Mouse (Mus musculus) hindbrain, postnatal 0 days (tissue): ENCODE measurements at regions not wholly inside any gene's neighbourhood (a gene's known extent, or its start where the extent isn't known, plus 50 kb on each side); places are given as distances from the start of the nearest gene placed in this dataset.

Experiments
- ATAC-seq: fragments of 200-750 bp; cut with Nextera tagmentation; 2 replicates; pipeline ENCODE4 v1.8.0; 2017; ENCODE audit warnings: mild to moderate bottlenecking, moderate TSS enrichment, moderate library complexity
- DNase-seq: peaks from one replicate; pipeline ENCODE4 v3.0.0-alpha.2; 2015; ENCODE audit warnings: low spot score
- H3K27ac ChIP-seq: fragments of 300-500 bp; sonication (generic); 2 replicates; pipeline ENCODE4 v1.5.1; 2014; ENCODE audit warnings: mild to moderate bottlenecking
- H3K27me3 ChIP-seq: fragments of 300-500 bp; sonication (generic); 2 replicates; pipeline ENCODE4 v1.6.1; 2014; ENCODE audit warnings: low read length, mixed read lengths; ENCODE audit not compliant: insufficient read depth
- H3K36me3 ChIP-seq: fragments of 300-500 bp; sonication (generic); 2 replicates; pipeline ENCODE4 v1.6.1; 2014; ENCODE audit warnings: low read length, mixed read lengths; ENCODE audit not compliant: insufficient read depth
- H3K4me1 ChIP-seq: fragments of 300-500 bp; sonication (generic); 2 replicates; pipeline ENCODE4 v1.6.1; 2014; ENCODE audit warnings: antibody characterized with exemption, low read length, mixed read lengths; ENCODE audit not compliant: insufficient read depth
- H3K4me2 ChIP-seq: fragments of 300-500 bp; sonication (generic); 2 replicates; pipeline ENCODE4 v1.6.1; 2014; ENCODE audit warnings: low read depth, mild to moderate bottlenecking, low read length, moderate library complexity, mixed read lengths
- H3K4me3 ChIP-seq: fragments of 300-500 bp; sonication (generic); 2 replicates; pipeline ENCODE4 v1.5.1; 2014; ENCODE audit warnings: low read length
- H3K9ac ChIP-seq: fragments of 300-500 bp; sonication (generic); replicated peaks from 2 replicates; pipeline ENCODE4 v1.6.1; 2014; ENCODE audit warnings: mild to moderate bottlenecking, low read length, moderate library complexity, mixed read lengths
- H3K9me3 ChIP-seq: fragments of 300-500 bp; sonication (generic); 2 replicates; pipeline ENCODE4 v1.6.1; 2016; ENCODE audit warnings: low read length, mixed read lengths
- CTCF ChIP-seq: IDR thresholded peaks from 2 replicates; pipeline ENCODE4 v1.5.1; 2016; ENCODE audit warnings: antibody characterized with exemption, control low read depth, low read depth
- WGBS: fragments of 180-500 bp; shearing (Covaris S2); extraction: QIAGEN DNeasy Blood & Tissue Kit; methylation state at CpG from one replicate; pipeline ENCODE4 v1.1.7; 2014; 5-methylcytosine and 5-hydroxymethylcytosine counted together

DNA sequence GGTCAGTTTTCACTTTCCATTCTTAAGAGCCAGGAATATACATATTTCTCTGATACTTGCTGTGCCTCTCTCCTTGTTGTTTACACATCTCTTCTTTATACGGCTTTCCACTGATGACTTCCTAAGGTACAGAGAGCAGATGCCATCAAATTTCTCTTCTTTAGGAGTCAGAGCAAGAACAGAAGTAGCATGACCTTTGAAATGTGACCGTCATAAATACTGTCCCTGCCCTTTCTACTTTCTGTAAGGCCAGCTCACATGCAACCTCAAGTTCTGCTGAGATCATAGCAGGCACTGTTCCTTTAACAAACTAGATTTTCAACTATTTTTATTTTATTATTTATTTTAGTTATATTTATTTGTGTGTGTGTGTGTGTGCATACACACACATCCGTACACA is 800.1 kb upstream of the Adgrl4 start:
- Histone ChIP-seq H3K9me3 (no peaks in the 10 kb centered on the region), H3K9ac (no peak overlapping the region), H3K27me3 (no peaks in the 10 kb centered on the region), H3K4me2 (no peak overlapping the region), H3K4me3 (no peak overlapping the region), H3K36me3 (no peaks in the 10 kb centered on the region), H3K4me1 (no peaks in the 10 kb centered on the region), H3K27ac (no peak overlapping the region)
- ATAC-seq (no peak), DNase-seq (no peak)
- TF ChIP-seq CTCF = no peak
- 84% methylated on average over 3 of the region's 3 CpGs for WGBS

DNA sequence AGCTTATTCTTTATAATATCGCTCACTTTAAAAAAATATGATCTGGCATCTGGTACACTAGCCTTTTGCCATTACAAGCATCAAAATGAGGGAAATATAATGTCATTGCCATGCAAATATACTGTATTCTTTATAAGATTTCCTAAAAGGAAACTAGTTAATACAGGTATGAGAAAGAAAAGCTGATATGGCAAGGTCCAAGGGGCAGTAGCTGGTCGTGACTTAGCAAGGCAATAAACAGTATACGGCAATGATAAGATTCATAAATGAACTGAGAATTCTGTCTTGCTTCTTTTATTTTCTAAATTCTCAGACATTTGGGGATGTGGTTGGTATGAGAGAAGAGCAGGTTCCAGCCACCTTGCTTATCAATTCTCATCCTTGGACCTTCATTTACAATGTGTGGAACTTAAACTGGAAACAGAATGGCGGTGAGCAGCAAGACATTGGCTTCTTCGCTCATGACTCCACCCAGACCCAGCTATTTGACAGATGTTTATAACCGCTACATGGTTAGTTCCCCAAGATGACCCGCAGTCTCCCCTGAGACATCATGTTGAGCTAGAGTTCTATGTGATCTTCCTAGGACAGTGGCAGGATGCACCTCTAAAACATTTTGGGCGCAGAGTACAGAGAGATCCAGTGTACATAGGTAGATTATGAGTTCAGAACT is 797.5 kb upstream of the Adgrl4 start:
- Histone ChIP-seq H3K4me1 (no peaks in the 10 kb centered on the region), H3K9me3 (no peaks in the 10 kb centered on the region), H3K4me3 (no peak overlapping the region), H3K27me3 (no peaks in the 10 kb centered on the region), H3K36me3 (no peaks in the 10 kb centered on the region), H3K9ac (no peak overlapping the region), H3K27ac (no peak overlapping the region), H3K4me2 (no peak overlapping the region)
- ATAC-seq = no peak
- 96% methylated on average over 8 of the region's 8 CpGs for WGBS
- no peak for TF ChIP-seq CTCF
- DNase-seq = no peak

DNA sequence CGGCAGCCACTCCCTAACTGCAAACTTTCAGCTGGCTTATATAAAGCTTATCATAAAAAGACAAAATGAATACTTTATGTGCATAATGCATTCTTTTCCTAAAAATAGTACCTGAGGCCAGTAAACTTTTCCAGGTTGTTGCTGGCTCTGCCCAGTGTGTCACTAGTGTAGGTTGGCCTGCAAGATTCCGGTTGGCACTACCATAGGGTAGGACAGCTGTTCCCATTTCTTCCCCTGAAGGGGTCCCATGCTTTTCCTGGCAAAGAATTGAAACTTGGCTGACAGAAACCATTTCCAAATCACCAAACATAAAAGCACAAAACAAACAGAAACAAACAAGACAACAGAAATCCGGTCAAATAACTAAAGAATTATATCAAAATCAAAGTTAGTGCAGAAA is 789.6 kb upstream of the Adgrl4 start:
- DNase-seq (peak; percentile 45), ATAC-seq (no peak)
- WGBS = 71% methylated on average over 3 of the region's 3 CpGs

DNA sequence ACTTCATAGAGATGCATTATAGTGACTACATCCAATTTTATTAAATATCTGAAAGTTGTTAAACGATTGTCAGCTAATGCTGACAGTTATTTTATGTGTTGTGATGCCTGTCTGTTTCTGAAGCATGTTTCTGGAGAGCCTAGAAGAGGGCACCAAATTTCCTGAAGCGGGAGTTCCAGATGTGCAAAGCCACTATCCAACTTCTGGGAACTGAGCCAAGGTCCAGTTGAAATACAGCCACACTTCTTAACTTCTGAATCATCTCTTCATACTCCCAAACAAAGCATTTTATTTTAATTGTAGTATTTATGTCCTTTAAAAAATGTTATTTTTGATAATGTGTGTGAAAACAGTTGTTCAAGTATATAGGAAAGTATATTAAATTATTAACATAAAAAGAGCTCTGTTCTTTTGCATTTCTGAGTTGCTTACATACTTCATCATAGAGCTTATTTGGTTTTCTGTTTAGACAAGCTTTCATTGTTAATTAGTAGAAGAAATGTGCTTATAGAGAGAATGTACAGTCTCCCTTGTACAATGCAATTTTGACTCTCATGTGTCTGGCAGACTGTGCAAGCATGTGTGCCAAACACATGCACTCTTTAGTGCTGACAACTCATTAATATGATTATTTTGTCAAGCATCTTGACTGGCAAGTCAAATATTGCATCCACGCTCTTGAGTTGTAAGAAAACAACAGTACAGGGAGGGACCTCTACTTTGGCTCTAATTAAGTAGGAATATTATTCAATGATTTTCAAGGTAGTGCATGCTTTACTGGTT is 787.7 kb upstream of the Adgrl4 start:
- Histone ChIP-seq H3K9me3 (no peaks in the 10 kb centered on the region), H3K4me1 (no peaks in the 10 kb centered on the region), H3K36me3 (no peaks in the 10 kb centered on the region), H3K4me2 (no peak overlapping the region), H3K4me3 (no peak overlapping the region), H3K9ac (no peak overlapping the region), H3K27me3 (no peaks in the 10 kb centered on the region), H3K27ac (no peak overlapping the region)
- ATAC-seq (no peak), DNase-seq (no peak)
- WGBS = 59% methylated on average over 3 of the region's 3 CpGs
- TF ChIP-seq CTCF = no peak

More for the DNA sequence above, 789.6 kb upstream of the Adgrl4 start:
- H3K9me3 ChIP-seq = no peaks in the 10 kb centered on the region
- no peak overlapping the region for H3K4me3 ChIP-seq
- H3K9ac ChIP-seq = no peak overlapping the region
- no peaks in the 10 kb centered on the region for H3K27me3 ChIP-seq
- H3K4me2 ChIP-seq = no peak overlapping the region
- no peaks in the 10 kb centered on the region for H3K36me3 ChIP-seq
- no peak for TF ChIP-seq CTCF
- no peaks in the 10 kb centered on the region for H3K4me1 ChIP-seq
- H3K27ac ChIP-seq = no peak overlapping the region

DNA sequence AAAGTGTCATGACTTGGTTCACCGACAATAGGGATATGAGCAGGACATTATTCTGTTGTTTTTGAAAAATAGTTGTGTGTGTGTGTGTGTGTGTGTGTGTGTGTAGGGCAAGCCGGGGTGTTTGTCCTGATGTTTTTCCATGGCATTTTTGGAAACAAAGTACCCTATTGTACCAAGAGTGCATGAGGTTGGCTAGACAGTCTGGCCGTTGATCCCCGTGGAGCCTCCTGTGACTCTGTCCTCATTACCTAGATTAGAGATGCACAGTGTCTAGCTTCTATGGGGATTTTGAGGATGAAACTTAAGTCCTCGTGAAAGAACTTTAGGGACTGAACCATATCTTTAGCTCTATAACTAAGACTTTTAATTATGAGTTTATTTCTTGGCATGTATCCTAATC is 741.9 kb upstream of the Adgrl4 start:
- Histone ChIP-seq H3K4me1 (no peaks in the 10 kb centered on the region), H3K9ac (no peak overlapping the region), H3K4me2 (no peak overlapping the region), H3K36me3 (no peaks in the 10 kb centered on the region), H3K4me3 (no peak overlapping the region), H3K9me3 (no peaks in the 10 kb centered on the region), H3K27ac (no peak overlapping the region), H3K27me3 (no peaks in the 10 kb centered on the region)
- no peak for DNase-seq
- no peak for ATAC-seq
- WGBS = 77% methylated on average over 5 of the region's 5 CpGs
- TF ChIP-seq CTCF = no peak

DNA sequence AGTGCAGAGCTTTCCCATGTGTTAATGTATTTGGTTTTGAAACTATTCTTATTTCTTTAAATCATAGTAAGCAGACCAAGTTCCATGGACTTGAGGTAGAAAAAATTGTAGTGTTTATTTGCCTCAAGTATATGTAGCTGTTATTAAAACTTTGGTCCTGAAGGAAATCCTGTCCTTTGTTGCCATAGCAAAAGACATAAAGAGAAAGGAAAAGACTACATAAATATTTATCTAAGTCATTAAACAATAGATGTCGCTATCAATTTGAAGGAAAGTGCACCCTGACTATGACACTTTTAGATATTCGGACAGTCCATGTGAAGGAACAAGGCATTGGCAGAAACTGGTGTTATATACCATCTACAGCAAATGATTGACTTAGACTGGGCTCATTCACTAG is 737.7 kb upstream of the Adgrl4 start:
- Histone ChIP-seq H3K27me3 (no peaks in the 10 kb centered on the region), H3K27ac (no peak overlapping the region), H3K9ac (no peak overlapping the region), H3K9me3 (no peaks in the 10 kb centered on the region), H3K4me1 (no peaks in the 10 kb centered on the region), H3K36me3 (no peaks in the 10 kb centered on the region), H3K4me2 (no peak overlapping the region), H3K4me3 (no peak overlapping the region)
- 71% methylated on average over 2 of the region's 2 CpGs for WGBS
- DNase-seq = no peak
- no peak for ATAC-seq
- no peak for TF ChIP-seq CTCF
